Mouse (Mus musculus): ENCODE results near the gene Gnl2.

Gene Gnl2

DNA sequence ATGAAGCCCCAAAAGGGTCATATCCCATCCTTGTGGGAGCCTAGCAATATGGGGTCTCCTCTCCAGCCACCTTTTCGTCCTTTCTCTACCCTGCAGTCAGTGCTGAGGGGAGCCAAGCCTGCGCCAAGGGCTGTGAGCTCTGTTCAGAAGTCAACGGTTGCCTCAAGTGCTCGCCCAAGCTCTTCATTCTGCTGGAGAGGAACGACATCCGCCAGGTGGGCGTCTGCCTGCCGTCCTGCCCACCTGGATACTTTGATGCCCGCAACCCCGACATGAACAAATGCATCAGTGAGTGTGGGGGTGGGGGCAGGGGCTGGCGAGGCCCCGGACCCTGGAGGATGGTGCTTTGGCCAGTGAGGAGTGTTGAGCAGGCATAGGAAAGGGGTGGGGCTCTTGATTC is 11.5 kb upstream of the Gnl2 start:
- no peak for DNase-seq

DNA sequence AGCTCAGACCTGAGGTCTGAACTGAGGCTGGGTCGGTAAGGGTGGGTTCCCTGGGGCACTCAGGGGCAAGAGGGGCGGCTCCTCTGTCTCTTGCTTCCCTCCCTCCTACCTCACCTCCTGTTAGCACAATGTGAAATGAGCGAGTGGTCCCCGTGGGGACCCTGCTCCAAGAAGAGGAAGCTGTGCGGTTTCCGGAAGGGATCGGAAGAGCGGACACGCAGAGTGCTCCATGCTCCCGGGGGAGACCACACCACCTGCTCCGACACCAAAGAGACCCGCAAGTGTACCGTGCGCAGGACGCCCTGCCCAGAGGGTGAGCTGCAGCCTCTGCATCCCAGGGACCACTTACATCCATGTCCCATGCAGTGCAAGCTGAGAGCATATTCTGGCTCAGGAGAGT is 8.9 kb upstream of the Gnl2 start:
- no peak for DNase-seq

DNA sequence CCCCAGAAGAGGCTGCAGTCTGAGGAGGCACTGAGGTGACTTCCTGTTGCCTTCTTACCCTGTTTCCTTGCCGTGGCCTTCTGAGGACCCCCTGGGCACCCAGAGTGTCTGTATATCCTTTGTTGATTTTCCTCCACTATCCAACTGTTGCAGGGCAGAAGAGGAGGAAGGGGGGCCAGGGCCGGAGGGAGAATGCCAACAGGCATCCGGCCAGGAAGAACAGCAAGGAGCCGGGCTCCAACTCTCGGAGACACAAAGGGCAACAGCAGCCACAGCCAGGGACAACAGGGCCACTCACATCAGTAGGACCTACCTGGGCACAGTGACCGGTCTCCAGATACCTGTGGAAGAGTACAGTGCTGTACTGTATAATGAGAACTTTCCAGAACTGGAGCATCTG is 8.2 kb upstream of the Gnl2 start:
- DNase-seq: no peak

DNA sequence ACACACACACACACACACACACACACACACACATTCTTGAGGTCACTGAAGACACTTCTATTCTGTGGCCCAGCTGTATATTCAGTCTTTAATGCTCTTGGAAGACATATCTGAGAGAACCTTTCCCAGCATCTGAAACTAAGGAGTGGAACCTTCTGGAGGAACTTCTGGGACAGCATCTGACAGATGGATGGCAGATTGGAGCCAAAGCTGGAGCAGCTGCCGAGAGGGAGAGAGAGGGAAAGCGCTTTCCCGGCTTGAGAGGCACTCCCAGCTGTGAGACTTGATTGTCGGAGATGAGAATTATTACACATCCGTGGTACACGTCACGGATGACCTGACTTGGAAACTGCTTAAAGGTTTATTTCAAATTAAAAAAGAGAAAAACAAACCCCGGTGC is 7.7 kb upstream of the Gnl2 start:
- no peak for DNase-seq

DNA sequence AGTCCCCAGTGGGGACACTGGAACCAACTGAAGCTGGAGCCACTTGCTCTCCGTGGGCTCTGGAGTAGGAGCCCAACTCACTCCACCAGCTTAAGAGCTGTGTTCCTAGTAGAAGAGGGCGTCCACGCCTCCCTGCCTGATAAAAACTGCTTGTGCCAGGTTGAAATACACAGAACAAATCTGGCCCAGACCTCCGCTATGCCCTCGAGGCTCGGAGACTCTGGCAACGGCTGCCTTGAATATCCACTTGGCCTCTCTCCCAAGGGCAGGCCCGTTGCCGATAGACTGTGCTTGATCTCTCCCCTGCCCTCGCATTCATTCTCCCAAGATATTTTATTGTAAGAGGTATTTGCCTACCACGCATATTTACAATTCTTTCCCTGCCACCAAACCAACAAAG is 1.0 kb downstream of the Gnl2 start:
- DNase-seq: no peak

DNA sequence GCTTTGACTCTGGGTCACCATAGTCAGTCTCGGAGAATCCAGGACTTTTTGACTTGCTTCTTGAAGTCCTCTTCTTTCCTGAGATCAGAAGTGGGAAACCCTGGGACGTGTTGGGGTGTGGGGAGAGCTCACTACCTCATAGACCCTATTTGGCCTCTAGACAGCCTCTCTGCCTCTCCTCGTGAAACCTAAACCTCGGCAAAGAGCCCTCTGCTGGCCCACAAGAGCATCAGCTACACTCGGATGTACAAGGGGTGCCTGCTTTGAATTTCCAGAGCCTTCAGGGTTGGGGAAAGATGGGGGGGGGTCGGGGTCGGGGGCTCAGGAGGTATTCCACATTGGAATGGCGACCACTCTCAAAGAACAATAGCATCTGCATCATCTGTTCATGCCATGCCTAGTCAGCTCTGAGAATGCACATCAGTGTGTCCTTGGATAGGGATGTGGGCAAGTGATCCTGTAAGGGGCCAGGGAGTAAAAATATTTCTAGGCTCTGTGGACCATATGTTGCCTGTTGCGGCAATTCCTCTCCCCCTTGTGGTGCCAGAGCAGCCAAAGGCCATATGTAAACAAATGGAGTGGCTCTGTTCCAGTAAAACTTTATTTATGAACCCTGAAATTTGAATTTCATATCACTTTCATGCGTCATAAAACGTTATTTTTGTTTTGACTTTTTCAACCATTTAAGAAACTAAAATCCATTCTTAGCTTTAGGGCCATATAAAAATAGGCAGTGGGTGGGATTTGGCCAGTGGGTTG is 4.6 kb downstream of the Gnl2 start:
- DNase-seq: peak; percentile 12

DNA sequence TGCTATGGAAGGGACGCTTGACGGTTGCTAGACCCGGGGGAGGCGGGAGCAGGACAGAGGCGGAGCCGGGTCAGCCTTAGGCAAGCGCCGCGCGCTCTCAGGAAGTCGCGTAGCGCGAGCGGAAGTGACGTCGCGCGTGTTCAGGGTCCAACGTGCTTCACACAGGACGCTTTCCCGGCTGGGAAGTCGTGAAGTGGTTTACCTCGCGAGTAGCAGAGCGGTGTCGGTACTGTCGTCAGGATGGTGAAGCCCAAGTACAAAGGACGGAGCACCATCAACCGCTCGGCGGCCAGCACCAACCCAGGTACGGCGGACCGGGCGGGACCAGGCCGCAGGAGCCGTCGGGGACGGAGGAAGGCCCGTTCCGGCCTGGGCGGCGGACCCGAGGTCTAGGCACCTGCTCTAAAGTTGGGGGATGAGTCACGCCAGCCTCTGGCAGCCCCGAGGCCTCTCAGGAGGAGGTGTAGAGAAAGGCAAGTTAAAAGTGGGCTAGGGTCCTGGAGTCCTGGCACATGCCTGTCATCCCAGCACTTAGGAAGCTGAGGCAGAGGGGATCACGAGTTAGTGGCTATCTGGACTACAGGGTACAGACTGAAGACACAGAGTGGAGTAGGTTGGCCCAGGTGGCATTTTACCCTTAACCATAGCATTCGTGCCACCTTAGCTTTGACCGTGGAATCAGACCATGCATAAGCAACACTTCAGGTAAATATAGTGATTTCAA is 13.7 kb downstream of the Gnl2 start:
- DNase-seq: peak; percentile 89

DNA sequence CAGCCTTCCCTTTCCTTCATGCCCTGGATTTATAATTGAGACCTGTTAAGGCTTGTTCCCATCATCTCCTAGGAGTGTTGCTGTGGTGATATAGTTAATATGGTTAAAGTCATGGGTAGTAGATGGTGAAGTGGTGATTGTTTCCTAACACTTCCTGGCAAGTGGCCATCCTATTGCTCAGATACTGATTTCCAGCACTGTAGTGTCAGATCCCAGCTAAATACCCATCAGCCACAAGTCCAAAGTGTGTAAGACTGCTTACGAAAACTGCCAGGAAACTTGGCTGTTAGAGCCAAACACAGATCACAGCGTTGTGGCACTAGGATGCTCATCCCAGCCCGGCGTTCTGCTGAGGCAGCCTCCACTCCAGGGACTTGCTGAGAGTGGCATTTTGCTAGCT is 18.0 kb downstream of the Gnl2 start:
- no peak for DNase-seq

DNA sequence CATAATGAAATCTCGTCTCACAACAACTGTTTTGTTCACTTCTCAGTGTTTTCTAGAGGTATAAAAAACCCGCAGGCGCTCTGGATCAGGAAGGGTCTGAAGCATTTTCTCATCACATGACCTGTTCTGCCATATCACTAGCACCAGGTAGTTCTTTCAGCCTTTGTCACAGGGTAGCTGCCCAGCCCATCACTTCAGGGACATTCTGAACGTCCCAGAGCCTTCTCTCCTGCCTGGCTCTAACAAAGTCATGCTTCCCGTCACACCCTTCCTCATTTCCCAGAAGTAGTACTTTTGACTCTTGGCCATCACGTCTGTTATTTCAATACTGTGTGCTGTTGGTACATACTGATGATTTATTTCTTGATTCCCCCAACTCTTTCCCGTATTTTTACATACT is 28.1 kb downstream of the Gnl2 start:
- no peak for DNase-seq

DNA sequence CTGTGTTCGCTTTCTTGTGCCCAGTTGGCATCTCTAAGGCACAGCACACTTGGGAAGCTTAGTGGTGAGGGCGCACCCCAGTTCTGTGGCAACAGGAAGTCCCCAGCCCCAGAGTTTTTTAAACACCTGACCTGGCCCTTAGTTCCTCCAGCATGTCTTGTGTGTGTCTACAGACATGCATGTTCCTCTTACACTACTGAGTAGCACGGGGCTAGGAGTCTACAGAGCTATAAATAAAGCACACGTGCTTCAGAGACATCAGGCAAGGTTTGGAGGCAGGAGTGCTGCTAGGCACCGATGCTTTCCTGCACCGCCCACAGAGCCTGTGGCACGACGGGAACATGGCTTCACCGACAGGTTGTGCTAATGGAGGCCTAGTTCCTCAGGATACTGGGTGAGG is 39.0 kb downstream of the Gnl2 start:
- DNase-seq: no peak

DNA sequence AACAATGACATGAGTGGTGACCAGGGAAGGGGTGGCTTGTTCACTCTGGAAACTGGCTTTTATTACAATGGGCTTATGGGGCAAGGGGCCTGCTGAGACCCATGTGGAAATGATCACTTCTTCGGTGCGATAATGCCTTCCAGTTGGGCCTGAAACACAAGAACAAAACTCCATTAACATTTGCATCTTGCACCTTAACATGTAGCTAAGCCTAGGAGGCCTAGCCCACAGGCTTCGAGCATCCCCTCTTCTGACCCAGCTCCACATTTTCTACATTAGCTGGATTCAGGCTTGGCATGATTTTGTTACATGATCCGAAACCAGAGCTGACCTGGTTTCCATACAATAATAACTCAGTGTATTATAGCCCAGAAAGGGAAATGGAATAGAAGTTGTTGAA is 40.1 kb downstream of the Gnl2 start:
- no peak for DNase-seq

DNA sequence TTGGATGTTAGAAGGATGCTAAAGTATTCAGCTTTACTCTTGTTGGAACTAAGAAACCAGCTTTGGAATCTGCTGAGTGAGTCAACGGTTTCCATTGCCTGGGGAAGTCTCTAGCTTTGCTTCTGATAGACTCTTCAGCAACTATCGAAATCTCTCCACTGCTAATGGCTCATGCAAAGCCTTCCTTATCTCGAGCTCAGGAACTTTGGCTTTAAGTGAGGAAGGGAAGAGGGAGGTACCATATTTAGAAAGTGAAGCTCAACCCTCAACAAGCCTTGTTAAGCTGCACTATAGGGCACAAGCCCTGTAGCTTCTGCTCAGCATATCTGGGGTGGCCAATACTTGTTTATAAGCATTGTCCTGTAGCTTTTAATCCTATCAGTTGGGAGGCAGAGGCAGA is 40.9 kb downstream of the Gnl2 start:
- no peak for DNase-seq

DNA sequence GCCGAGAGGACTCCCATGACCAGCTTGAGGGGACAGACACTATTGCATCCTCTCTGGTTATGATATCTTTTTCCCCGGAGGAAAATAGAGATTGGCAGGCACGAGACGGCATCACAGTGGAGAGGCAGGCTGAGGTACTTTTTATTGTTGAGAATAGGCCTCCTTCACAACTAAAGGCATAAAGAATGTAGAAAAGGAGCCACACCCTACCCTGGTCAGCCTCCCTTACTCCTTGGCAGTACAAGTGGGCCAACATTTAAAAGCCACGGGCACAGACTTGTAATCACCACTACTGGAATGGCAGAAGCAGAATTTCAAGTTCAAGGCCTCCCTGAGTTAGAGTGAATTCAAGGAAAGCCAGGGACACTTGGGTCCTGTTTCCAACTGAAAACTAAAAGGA is 41.6 kb downstream of the Gnl2 start:
- DNase-seq: no peak

DNA sequence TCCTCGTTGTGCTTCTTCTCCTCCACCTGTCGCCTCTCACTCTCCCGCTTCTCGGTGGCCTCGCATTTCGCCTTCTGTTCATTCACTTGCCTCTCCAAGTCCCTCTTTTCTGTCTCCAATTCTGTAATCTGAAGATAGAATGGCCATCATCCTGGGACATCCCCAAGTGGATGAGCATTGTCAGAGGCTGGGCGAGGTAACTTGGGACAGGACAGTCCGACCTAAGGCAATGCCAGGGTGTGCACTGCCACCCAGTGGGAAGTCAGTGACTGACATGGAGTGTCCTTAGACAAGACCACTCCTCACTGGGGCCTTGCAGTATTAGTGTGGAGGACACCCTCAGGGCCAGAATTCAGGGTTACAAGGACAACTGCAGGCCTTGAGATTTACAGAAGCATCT is 42.6 kb downstream of the Gnl2 start:
- DNase-seq: peak; percentile 62

DNA sequence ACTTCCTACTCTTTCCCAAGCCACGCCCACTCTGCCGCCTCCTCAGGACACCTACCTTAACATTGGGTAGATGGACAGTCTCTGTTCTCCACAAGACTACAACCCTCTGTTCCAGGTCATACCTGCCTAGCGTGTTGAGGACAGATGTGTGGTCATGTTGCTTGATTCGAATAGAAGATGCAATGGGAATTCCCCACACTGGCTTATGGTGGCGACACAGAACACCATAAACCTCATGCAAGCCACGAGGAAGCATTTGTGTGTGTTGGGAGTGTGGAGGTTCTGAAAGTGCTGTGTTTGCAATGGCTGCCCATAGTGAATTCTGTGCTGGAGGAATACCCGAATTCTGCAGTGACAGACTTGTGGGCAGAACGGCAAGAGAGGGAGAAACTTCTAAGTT is 47.4 kb downstream of the Gnl2 start:
- DNase-seq: no peak

DNA sequence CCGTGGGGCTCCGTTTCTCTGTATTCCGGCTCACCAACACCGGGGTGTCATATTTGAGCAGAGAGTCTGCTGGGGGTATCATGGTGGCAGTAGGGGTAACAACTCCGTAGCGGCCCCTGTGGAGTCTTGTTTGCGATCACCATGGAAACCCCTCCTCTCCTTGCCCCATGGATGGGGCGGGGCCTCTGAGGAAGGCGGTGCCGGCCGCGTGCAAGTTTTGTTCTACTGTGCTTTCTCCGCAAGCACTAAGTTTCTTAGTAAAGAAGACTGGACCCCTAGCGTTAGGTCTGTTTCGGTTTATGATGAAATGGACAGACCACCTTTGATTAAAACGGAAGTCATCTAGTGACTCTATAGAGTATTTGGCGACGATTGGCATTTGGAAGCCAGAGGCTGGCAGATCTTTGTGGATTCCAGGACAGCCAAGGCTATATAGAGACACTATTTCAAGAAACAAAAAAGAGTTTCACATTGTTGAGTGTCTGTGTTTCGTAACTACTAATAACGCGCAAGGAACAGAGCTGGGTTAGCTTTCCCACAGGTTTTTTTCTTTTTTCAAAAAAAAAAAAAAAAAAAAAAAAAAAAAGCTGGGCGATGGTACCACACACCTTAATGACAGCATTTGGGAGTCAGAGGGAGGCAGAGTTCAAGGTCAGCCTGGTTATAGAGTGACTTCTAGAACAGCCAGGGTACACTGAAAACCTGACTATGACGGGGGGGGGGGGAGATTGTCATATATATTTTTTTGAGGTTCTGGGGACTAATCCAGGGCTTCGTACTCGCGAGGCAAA is 49.3 kb downstream of the Gnl2 start, which contains the start of gene Dnali1:
Gene Dnali1, minus strand, starts transcription at position 187 of the 791 bp plus-strand sequence.
- peak; percentile 34 for DNase-seq

DNA sequence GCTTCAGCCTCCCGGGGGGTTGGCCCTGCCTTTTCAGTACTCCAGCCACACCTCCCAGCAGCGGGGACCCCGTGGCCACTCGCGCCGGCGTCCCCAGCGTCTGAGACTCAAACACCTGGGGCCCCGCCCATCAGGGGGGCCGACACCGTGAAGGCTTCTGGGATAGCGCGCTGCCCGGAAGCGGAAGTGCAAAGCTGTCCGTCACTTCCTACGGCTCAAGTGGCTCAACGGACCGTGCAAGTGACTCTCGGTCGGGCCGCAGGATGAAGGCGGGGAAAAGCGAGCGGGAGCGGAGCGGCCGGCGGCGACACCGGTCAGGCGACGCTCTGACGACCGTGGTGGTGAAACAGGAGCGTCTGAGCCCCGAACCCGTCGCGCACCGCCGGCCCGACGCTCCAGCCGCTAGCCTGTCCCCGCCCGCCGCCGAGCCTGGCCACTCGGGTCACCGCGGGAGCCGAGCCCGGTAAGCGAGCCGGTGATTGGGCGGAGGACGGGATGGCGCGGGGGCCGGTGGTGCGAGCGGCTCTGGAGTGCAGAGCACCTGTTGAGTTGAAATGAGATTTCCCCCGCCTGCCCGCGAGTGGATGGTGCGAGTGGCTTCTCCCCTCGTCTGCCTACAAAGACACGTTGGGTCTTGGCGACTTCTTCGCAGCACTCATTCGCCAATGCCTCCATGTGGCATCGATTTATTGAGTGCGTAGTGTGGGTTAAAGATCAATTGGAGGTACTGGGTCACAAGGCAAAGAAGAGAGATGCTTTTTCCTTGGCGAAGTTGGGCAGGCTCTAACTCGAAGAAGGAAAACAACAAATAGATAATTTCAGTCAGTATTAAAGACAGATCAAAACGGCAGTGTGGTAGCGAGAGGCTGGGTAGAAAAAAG is 50.3 kb downstream of the Gnl2 start, which contains the start of gene Snip1:
Gene Snip1, plus strand, starts transcription at position 183 of the 881 bp plus-strand sequence.
- DNase-seq: peak; percentile 87

DNA sequence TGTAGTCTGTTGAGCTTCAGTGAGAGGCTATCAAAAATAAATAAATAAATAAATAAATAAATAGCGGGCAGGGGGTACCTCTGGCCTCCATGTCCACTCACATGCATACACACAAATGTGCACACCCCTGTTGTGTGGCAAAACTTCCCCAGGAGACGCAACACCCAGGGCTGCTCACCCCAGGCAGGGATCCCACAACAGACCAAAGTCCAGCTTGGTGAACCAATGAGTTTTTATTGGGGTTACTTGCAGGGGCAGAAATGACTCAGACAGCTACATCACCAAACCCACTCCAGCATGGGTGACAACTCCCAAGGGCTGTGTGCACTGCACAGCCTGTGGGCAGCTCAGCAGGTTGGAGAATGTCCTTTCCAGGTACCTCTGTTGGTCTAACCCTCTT is 61.3 kb downstream of the Gnl2 start:
- DNase-seq: no peak

DNA sequence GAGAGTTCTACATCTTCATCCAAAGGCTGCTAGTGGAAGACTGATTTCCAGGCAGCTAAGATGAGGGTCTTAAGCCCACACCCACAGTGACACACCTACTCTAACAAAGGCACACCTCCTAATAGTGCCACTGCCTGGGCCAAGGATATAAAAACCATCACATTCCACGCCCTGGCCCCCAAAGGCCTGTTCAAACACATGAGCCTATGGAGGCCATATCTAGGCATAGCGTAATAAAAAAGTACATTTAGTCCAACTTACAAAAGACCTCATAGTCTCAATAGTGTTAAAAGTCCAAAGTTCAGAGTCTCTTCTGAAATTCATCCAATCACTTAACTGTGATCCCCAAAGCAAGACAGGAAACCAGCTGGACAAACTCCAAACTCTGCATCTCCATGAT is 62.3 kb downstream of the Gnl2 start:
- no peak for DNase-seq

DNA sequence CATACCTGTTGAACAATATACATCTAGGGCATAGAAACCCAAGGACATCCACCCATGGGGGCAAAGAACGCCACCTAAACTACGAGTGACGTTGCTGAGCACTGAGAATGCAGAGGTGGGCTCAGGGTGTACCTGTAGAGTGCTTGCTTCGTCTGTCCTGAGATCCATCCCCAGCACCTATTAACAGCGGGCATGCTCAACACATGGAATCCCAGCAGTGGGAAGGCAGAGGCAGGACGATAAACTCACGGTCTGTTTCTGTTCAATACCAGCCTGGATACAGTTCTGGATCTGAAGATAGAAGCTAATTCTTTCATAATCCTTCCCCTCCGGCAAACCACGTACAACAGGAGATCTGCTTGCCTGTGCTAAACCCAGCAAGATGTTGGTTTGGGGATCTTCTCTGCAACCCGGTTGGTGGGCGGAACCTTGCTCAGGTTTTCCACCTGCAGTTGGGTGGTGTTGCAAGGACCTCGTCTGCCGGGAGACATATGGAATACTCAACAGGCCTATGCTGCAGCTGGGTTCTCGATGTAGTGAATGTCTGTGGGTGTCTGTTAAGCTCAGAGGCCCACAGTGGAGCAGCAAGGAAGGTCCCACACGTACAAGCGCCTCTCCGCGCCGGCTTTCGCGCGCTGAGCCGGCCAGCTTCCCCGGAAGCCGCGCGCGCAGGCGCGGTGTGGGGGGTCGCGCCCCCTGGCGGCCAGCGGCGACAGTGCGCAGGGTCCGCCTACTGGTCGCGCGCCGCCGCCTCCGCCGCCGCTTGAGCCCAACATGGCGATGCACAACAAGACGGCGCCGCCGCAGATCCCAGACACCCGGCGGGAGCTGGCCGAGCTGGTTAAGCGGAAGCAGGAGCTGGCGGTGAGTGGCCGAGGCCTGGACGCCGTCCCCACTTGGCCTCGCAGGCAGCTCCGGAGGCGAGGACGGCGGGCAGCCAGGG is 68.3 kb downstream of the Gnl2 start, which contains the start of gene Meaf6:
Gene Meaf6, plus strand, starts transcription at position 732 of the 943 bp plus-strand sequence.
- peak; percentile 95 for DNase-seq

DNA sequence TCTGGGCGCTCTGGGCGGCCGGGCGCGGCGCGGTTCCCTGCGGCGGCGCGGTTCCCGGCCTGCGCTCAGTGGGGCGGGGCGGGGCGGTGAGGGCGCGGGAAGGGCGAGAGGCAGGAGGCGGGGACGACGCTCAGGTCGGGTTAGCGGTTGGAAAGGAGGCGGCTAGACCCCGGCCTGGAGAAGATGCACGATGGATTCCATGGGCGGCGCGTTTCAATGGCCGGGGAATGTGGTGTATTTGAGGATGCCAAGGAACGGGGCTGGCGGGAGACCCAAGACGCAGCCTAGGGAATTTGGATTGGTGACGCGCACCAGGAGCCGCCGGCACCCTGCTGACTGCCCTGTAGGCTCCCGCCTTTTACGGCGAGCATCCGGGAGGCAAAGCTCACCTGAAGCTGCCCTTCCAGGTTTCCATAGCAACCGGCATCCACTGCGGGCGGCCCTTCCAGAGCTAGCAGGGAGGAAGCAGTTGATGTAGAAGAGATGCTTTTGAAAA is 69.0 kb downstream of the Gnl2 start:
- DNase-seq: no peak
